Mouse (Mus musculus): ENCODE results near the gene Rpl9-ps1.

Gene Rpl9-ps1

DNA sequence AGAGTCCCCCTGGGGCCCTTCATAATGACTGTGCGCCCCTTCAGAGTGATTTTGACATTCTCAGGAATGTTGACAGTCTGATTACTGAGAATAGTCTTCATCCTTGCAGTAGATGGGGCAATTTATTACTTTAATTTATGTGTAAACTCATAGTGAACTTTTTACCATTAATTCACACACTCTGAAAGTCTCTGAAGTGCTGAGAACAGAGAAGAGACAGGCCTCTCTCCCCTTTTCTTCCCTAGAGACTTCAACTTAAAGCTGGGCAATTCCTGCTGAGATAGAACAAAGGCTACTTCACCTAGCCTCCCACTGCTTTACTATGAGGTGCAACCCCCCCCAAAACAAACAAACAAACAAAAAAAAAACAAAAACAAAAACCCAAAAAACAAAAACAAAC is at the start of gene Rpl9-ps1:
Gene Rpl9-ps1, minus strand, starts transcription at position 101 of the 400 bp plus-strand sequence.
- no peak for DNase-seq (ENCODE audit: low read depth)

GRCm38 (mm10) chr11:83692008-83692407 is 46.6 kb upstream of the Rpl9-ps1 start:
- no peak for DNase-seq (ENCODE audit: low read depth)

DNA sequence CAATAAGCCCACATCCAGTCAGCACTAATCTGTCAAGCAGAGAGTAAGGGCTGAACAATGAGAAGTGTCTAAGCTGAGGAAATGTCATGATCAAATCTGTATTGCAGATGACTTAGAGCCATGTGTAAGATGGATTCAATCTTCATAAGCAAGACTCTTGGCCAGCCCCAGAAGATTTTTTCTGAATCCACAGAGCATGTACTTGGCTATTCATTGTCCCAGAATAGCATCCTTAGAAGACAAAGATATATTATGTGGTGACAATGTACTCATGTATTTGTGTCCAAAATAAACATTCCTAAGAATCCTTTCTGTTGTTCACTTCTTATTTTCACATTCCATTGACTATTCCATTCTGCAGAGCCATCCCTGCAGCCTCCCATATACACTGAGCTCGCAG is 44.5 kb upstream of the Rpl9-ps1 start:
- peak; percentile 49 for DNase-seq (ENCODE audit: low read depth)

DNA sequence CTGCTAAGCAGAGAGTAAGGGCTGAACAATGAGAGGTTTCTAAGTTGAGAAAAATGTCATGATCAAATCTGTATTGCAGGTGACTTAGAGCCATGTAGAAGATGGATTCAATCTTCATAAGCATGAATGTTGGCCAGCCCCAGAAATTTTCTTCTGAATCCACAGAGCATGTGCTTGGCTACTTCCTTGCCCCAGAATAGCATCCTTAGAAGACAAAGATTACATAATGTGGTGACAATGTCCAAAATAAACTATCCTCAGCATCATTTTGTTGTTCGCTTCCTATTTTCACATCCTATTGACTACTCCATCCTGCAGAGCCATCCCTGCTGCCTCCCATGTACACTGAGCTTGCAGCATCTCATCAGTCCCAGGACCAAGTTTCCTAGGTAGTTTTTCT is 30.2 kb upstream of the Rpl9-ps1 start:
- DNase-seq (ENCODE audit: low read depth) = no peak

DNA sequence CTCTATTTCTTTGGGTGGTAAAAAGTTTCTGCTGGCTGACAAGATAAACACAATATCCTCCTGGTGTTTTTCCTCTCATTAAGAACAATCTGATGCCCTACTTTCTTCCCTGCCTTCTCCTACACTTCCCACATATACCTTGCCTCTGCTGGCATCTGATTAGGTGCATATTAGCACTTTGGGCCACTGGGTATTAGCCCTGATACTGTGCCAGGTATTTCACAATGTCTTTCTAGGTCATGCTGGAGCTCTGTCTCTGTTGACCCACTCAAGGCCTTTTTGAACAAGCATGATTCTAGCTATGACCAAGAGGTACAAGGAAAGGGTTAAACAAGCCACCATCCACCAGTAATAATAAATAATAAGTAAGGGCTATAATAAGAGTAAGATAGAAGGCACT is 26.3 kb upstream of the Rpl9-ps1 start:
- no peak for DNase-seq (ENCODE audit: low read depth)

DNA sequence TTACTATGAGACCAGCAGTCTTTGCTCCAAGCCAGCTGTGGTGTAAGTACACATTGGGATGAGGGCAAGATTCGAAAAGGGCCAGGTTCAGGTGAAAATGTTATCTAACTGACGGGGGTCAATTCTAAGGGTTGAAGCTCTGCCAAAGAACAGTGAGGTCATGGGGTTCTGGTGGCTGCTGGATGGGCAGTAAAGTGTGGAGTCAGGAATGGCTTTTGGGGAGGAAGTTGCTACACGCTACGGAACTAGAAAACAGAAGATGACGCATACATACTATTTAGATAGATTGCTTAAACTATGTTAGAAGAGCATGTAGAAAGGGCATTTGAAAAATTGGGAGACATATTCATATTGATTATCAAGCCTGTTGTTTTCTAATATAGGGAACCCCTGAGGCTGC is 18.1 kb upstream of the Rpl9-ps1 start:
- DNase-seq (ENCODE audit: low read depth) = no peak

DNA sequence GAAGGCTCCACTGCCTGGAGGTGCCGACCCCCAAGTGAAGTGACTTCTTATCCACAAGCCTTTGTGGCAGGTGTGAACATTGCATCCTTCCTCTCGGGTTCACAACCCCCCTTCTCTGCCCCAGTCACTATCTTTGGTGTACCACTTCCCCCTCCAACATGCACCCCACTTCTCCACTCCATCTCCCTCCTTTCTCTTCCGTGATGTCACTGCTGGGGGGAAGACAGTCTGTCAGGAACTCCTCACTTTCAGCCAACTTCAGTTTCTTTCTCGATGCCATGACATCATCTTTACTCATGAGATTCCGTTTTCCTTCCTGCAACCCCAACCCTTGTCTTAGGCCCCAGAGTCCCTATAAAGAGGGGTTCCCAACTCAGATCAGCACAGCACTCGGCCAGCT is 16.8 kb upstream of the Rpl9-ps1 start, which contains the start of gene Ccl4:
Gene Ccl4, plus strand, starts transcription at position 381 of the 400 bp plus-strand sequence.
- no peak for DNase-seq (ENCODE audit: low read depth)

DNA sequence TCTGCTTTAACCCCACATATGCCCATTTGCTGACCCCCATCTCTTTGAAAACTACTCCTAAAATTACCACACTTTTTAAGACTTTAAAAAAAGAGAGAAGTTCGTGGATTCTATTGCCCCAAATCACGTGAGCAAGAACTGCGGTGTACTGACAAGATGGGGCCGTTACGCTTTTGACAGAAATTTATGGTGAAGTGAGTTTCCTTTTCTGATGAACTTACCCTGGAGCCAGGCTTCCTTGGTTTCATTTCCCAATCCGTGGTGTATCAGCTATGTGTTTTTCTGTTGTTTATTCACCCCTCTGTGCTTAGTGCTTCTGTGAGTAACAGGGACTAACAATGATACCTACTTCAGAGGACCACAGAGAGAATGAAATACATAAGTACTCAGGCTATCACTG is 13.4 kb upstream of the Rpl9-ps1 start:
- DNase-seq (ENCODE audit: low read depth) = no peak

DNA sequence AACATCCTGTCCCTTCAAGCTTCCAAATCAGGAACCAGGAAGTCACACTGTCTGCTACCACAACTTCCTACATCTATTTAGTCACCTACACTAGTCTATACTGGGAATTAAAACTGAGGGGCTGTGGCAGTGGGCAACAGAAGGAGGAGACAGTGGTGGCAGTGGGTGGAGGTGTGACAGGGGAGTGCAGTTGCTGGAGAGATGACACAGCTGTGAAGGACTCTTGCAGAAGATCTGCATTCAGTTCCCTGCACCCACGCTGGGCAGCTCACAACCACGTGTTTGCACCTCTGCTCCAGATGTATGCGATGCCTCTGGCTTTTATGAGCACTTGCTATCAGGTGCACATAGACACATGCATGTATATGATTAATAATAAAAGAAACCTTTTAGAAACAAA is 12.1 kb upstream of the Rpl9-ps1 start:
- no peak for DNase-seq (ENCODE audit: low read depth)

GRCm38 (mm10) chr11:83654606-83655005 is 9.2 kb upstream of the Rpl9-ps1 start:
- DNase-seq (ENCODE audit: low read depth) = no peak

DNA sequence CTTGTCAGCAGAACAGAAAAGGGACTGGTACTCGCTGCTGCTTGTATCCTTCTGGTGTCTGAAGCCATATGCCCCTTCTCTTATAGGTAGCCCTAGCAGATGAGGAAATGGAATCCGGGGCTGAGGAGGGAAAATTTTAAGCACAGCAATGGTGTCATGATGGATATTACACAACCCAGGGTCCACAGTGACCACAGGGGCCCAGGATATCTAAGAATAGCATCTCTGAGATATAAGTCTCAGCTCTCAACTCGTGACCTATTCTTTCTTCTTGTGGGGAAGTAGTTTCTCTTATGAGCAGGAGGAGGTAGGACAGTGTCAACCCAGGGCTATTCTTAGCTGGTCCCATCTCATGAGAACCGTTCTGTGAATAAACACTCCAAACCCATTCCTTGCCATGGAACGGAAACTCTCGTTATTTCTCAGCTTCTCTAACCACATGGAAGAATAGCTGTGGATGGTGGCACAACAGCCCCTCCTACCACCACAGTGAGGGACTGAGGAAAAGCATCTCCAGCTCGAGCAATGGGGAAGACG is 4.0 kb upstream of the Rpl9-ps1 start, which contains the start of gene Ccl3:
Gene Ccl3, minus strand, starts transcription at position 51 of the 537 bp plus-strand sequence.
- no peak for DNase-seq (ENCODE audit: low read depth)

GRCm38 (mm10) chr11:83646356-83647149 is 1.1 kb upstream of the Rpl9-ps1 start:
- DNase-seq (ENCODE audit: low read depth) = peak; percentile 48

- DNase-seq (ENCODE audit: low read depth) = no peak
Measured at GRCm38 (mm10) chr11:83641216-83641615, 4.2 kb downstream of the Rpl9-ps1 start.

GRCm38 (mm10) chr11:83640141-83640540 is 5.3 kb downstream of the Rpl9-ps1 start:
- DNase-seq (ENCODE audit: low read depth) = no peak

DNA sequence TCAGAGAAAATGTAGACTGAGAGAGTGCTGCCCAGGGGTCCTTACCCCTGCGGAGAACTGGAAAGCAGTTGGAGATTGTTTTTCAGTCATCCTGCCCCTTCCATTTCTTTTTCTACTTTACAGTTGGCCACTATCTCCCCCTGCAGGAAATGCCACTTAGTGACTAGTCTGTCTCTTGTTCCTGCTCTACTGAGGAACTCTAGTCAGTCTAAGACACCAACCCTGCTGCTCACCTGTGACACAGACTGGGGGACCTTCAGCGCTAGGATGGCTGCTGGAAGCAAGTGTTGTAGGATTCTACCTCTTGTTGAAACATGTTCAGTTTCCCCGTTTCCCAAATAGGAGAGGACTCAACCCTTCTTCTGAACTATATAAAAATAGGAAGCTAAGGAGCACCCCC is 5.9 kb downstream of the Rpl9-ps1 start:
- peak; percentile 49 for DNase-seq (ENCODE audit: low read depth)

DNA sequence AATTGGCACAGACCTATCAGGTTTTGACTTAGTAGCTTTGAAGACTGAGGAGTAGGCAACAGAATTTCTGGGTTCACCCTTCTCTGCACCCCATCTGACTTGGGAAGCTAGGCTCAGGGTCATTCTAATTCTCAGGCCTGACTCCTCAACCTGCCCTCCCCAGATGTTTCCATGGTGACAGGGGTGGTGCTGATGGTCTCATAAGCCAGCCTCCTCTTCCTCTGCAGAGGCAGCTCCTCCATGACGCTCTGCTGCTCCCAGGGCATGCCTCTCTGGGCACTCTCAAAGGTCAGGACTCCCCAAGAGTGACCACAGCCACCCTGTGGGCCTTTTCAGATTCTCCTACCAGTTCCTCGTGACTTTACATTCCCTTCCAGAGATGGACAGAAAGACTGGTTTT is 6.5 kb downstream of the Rpl9-ps1 start:
- DNase-seq (ENCODE audit: low read depth) = no peak

DNA sequence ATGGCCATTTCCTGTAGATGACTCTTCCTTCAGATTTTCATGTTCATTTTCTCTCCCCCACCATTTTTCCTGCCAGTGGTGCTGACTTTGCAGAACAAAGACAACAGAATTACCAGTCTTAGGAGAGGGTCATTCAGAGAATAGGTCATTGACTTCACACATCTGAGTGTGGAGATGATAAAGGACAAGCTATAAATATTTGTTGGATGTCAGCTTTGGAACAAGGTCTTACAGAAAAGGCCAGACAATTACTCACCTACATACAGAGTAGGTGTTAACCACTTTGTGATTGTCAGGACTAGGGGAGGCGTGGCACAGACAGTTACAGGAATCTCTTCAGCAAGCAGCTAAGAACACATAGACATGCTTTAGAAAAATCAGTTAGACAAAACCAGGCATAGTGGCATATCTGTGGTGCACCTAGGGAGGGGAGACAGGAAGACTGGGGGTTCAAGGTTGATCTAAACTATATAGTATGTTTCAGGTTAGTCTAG is 8.6 kb downstream of the Rpl9-ps1 start:
- DNase-seq (ENCODE audit: low read depth) = no peak

- DNase-seq (ENCODE audit: low read depth) = peak; percentile 40
Measured at GRCm38 (mm10) chr11:83634898-83635297, 10.5 kb downstream of the Rpl9-ps1 start.

DNA sequence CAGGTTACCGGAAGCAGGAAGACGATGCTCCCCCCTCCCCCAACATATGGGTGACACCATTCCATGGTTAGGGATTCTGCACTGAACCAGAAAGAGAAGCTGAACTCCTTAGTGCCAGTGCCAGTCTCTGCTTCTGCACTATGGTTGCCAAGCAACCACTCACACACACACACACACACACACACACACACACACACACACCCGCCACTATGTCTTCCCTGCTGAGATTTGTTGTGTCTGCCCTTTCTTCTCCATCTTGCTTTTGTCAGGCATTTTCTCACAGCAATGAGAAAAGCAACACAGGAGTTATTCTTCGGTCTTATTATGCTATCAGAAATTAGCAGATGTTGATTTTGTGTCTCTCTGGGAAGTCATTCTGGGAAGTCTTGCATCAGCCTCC is 11.0 kb downstream of the Rpl9-ps1 start:
- no peak for DNase-seq (ENCODE audit: low read depth)

DNA sequence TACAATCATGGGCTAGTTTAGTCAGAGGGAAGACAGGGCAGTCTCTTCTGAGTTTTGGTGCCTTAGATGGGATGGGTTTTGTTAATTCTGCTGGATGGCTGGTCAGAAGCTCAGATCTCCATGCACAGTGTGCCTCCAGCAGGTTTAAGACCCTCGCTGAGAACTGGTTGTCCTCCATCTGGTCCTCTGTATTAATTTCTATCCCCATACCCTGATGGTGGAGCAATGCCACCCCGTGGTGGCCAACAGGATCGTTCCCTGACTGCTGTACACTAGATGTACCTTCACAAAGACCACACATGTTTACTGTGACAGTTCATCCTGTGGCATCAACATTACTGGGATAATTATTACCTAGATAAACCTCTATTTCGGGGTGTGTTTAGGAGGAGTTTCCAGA is 12.7 kb downstream of the Rpl9-ps1 start:
- peak; percentile 82 for DNase-seq (ENCODE audit: low read depth)

DNA sequence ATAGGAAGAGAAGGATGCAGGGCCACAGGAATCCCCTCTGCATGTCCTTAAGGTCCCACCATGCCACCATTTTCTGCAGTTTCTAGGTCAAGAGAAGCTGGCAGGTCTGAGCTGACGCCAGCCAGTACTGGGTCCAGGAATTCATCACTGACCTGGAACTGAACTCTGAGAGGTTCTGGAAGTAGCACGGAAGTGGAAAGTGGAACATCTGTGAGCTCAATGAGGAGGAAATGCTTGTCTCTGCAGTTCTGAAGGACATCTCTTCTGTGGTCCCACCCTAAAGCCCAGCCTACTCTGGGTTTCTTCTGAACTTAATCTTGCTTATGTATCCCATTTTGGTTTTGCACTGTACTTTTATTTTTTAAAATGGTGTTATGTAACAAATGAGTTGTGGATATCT is 14.4 kb downstream of the Rpl9-ps1 start:
- DNase-seq (ENCODE audit: low read depth) = no peak

DNA sequence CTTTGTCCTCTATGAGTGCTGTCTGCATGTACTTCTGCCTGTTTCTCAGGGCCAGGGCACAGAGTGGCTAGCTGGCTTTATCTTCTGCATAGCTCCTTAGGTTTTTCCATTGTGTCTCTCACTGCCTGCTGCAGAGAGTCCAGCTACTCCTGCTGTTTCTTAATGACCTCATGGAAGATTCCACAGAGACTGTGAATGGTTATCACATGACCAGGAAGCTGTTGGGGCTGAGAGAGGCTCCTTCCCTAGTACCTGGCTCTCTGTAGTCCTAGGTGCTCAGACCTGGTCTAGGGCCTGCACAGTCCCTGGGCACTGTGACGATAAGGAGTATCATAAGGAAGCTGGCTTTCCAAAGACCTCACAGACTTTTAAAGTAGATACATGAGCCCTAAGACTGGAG is 14.8 kb downstream of the Rpl9-ps1 start:
- peak; percentile 43 for DNase-seq (ENCODE audit: low read depth)

- no peak for DNase-seq (ENCODE audit: low read depth)
Measured at GRCm38 (mm10) chr11:83628808-83629207, 16.6 kb downstream of the Rpl9-ps1 start.

DNA sequence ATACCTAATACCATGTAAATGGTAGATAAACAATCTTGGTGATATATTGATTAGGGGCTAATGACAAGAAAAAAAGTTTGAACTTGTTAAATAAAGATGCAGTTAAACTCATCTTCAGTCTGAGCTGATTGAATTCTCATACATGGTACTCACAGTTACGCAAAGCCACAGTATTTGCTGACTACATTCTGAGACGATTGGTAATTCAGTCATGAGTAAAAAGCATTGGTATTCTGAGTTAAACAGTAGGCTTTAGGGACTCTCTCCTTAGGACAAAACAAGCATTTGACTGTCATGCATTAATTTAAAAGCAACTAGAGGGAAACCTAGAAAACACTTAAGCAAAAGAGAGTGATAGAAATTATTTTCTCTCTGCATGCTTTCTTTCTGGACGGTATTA is 21.8 kb downstream of the Rpl9-ps1 start:
- peak; percentile 53 for DNase-seq (ENCODE audit: low read depth)
